Mouse (Mus musculus): Measurements from ENCODE around the gene AW549877.

AW549877 gene

GRCm38 (mm10) chr15:3999144-3999543 is 3.6 kb upstream of the AW549877 start:
- peaks cover 28% of the 10 kb centered on the region for H3K4me1 ChIP-seq (replicated peaks; ENCODE audit: low read depth, low read length)
- H3K27me3 ChIP-seq (ENCODE audit: insufficient read depth, low read length): no peaks in the 10 kb centered on the region
- TF ChIP-seq POU5F1 (IDR thresholded peaks at IDR 0.05; ENCODE audit: borderline replicate concordance, low read length) (no peak), CTCF (conservative IDR thresholded peaks at IDR 0.05; ENCODE audit: low read length) (no peak), NANOG (IDR thresholded peaks at IDR 0.05; ENCODE audit: borderline replicate concordance, low read length) (no peak)
- no peaks in the 10 kb centered on the region for H3K36me3 ChIP-seq (ENCODE audit: insufficient read depth, low read length)
- no peak overlapping the region; the same call in 1 of the 2 replicates for H3K4me3 ChIP-seq (replicated peaks; ENCODE audit: low read length)
- H3K9me3 ChIP-seq (ENCODE audit: low read length): 0 out of 2 replicates have a peak, but pooled peaks cover 4% of the 10 kb centered on the region

- Histone ChIP-seq H3K4me3 (replicated peaks; ENCODE audit: low read length) (peak overlapping the region; percentile 77), H3K4me1 (replicated peaks; ENCODE audit: low read depth, low read length) (peaks cover 35% of the 10 kb centered on the region), H3K9me3 (ENCODE audit: low read length) (no peaks in the 10 kb centered on the region), H3K27me3 (ENCODE audit: insufficient read depth, low read length) (no peaks in the 10 kb centered on the region), H3K36me3 (ENCODE audit: insufficient read depth, low read length) (peaks cover 12% of the 10 kb centered on the region)
- TF ChIP-seq NANOG (IDR thresholded peaks at IDR 0.05; ENCODE audit: borderline replicate concordance, low read length) (peak; percentile 60; the same call in 1 of the 2 replicates), POU5F1 (IDR thresholded peaks at IDR 0.05; ENCODE audit: borderline replicate concordance, low read length) (no peak)
Observed at GRCm38 (mm10) chr15:3996267-3997010, 895 bp upstream of the AW549877 start.

GRCm38 (mm10) chr15:3994852-3995447 is 594 bp downstream of the AW549877 start:
- no peak for TF ChIP-seq CTCF (conservative IDR thresholded peaks at IDR 0.05; ENCODE audit: low read length)
- no peak for TF ChIP-seq NANOG (IDR thresholded peaks at IDR 0.05; ENCODE audit: borderline replicate concordance, low read length)
- TF ChIP-seq POU5F1 (IDR thresholded peaks at IDR 0.05; ENCODE audit: borderline replicate concordance, low read length): no peak
- H3K4me3 ChIP-seq (replicated peaks; ENCODE audit: low read length): peak overlapping the region; percentile 96
- no peaks in the 10 kb centered on the region for H3K9me3 ChIP-seq (ENCODE audit: low read length)
- H3K4me1 ChIP-seq (replicated peaks; ENCODE audit: low read depth, low read length): peaks cover 46% of the 10 kb centered on the region
- H3K27me3 ChIP-seq (ENCODE audit: insufficient read depth, low read length): no peaks in the 10 kb centered on the region
- peaks cover 26% of the 10 kb centered on the region for H3K36me3 ChIP-seq (ENCODE audit: insufficient read depth, low read length)

- no peaks in the 10 kb centered on the region for H3K9me3 ChIP-seq (ENCODE audit: low read length)
- peaks cover 25% of the 10 kb centered on the region for H3K4me1 ChIP-seq (replicated peaks; ENCODE audit: low read depth, low read length)
- H3K27me3 ChIP-seq (ENCODE audit: insufficient read depth, low read length): no peaks in the 10 kb centered on the region
- no peak overlapping the region for H3K4me3 ChIP-seq (replicated peaks; ENCODE audit: low read length)
- peaks cover 80% of the 10 kb centered on the region for H3K36me3 ChIP-seq (ENCODE audit: insufficient read depth, low read length)
- TF ChIP-seq CTCF (conservative IDR thresholded peaks at IDR 0.05; ENCODE audit: low read length) (peak; percentile 67), POU5F1 (IDR thresholded peaks at IDR 0.05; ENCODE audit: borderline replicate concordance, low read length) (no peak), NANOG (IDR thresholded peaks at IDR 0.05; ENCODE audit: borderline replicate concordance, low read length) (no peak)
Observed at GRCm38 (mm10) chr15:3987981-3988380, 7.6 kb downstream of the AW549877 start.

GRCm38 (mm10) chr15:3984876-3985275 is 10.7 kb downstream of the AW549877 start:
- Histone ChIP-seq H3K36me3 (ENCODE audit: insufficient read depth, low read length) (peaks cover 66% of the 10 kb centered on the region), H3K4me3 (replicated peaks; ENCODE audit: low read length) (no peak overlapping the region), H3K9me3 (ENCODE audit: low read length) (no peaks in the 10 kb centered on the region), H3K27me3 (ENCODE audit: insufficient read depth, low read length) (no peaks in the 10 kb centered on the region), H3K4me1 (replicated peaks; ENCODE audit: low read depth, low read length) (peaks cover 18% of the 10 kb centered on the region)
- TF ChIP-seq CTCF (conservative IDR thresholded peaks at IDR 0.05; ENCODE audit: low read length): no peak
- TF ChIP-seq POU5F1 (IDR thresholded peaks at IDR 0.05; ENCODE audit: borderline replicate concordance, low read length): no peak
- no peak for TF ChIP-seq NANOG (IDR thresholded peaks at IDR 0.05; ENCODE audit: borderline replicate concordance, low read length)

GRCm38 (mm10) chr15:3982732-3983131 is 12.8 kb downstream of the AW549877 start:
- no peak for TF ChIP-seq POU5F1 (IDR thresholded peaks at IDR 0.05; ENCODE audit: borderline replicate concordance, low read length)
- no peak for TF ChIP-seq CTCF (conservative IDR thresholded peaks at IDR 0.05; ENCODE audit: low read length)
- TF ChIP-seq NANOG (IDR thresholded peaks at IDR 0.05; ENCODE audit: borderline replicate concordance, low read length): no peak

GRCm38 (mm10) chr15:3979871-3980270 is 15.7 kb downstream of the AW549877 start:
- Histone ChIP-seq H3K4me3 (replicated peaks; ENCODE audit: low read length) (peak overlapping the region; percentile 81; the same call in 1 of the 2 replicates), H3K27me3 (ENCODE audit: insufficient read depth, low read length) (no peaks in the 10 kb centered on the region), H3K36me3 (ENCODE audit: insufficient read depth, low read length) (peaks cover 28% of the 10 kb centered on the region), H3K9me3 (ENCODE audit: low read length) (no peaks in the 10 kb centered on the region), H3K4me1 (replicated peaks; ENCODE audit: low read depth, low read length) (peaks cover 8% of the 10 kb centered on the region)
- TF ChIP-seq POU5F1 (IDR thresholded peaks at IDR 0.05; ENCODE audit: borderline replicate concordance, low read length): no peak
- TF ChIP-seq NANOG (IDR thresholded peaks at IDR 0.05; ENCODE audit: borderline replicate concordance, low read length): no peak
- TF ChIP-seq CTCF (conservative IDR thresholded peaks at IDR 0.05; ENCODE audit: low read length): no peak

More at GRCm38 (mm10) chr15:3982732-3983131, 12.8 kb downstream of the AW549877 start:
- Histone ChIP-seq H3K4me1 (replicated peaks; ENCODE audit: low read depth, low read length) (peaks cover 8% of the 10 kb centered on the region), H3K4me3 (replicated peaks; ENCODE audit: low read length) (no peak overlapping the region), H3K27me3 (ENCODE audit: insufficient read depth, low read length) (no peaks in the 10 kb centered on the region), H3K9me3 (ENCODE audit: low read length) (no peaks in the 10 kb centered on the region), H3K36me3 (ENCODE audit: insufficient read depth, low read length) (peaks cover 54% of the 10 kb centered on the region)

- TF ChIP-seq POU5F1 (IDR thresholded peaks at IDR 0.05; ENCODE audit: borderline replicate concordance, low read length): no peak
- no peak for TF ChIP-seq NANOG (IDR thresholded peaks at IDR 0.05; ENCODE audit: borderline replicate concordance, low read length)
- TF ChIP-seq CTCF (conservative IDR thresholded peaks at IDR 0.05; ENCODE audit: low read length): no peak
- Histone ChIP-seq H3K27me3 (ENCODE audit: insufficient read depth, low read length) (no peaks in the 10 kb centered on the region), H3K36me3 (ENCODE audit: insufficient read depth, low read length) (peaks cover 22% of the 10 kb centered on the region), H3K9me3 (ENCODE audit: low read length) (no peaks in the 10 kb centered on the region), H3K4me1 (replicated peaks; ENCODE audit: low read depth, low read length) (peaks cover 8% of the 10 kb centered on the region), H3K4me3 (replicated peaks; ENCODE audit: low read length) (peak within 1 kb of the TSS; percentile 81)
Observed at GRCm38 (mm10) chr15:3979061-3979848, 16.3 kb downstream of the AW549877 start, which contains the start of gene Fbxo4. Gene Fbxo4, minus strand, starts transcription at chr15:3979573.
